10 mouse cellular contexts compared by ENCODE assay signal in the genomic region with DNA sequence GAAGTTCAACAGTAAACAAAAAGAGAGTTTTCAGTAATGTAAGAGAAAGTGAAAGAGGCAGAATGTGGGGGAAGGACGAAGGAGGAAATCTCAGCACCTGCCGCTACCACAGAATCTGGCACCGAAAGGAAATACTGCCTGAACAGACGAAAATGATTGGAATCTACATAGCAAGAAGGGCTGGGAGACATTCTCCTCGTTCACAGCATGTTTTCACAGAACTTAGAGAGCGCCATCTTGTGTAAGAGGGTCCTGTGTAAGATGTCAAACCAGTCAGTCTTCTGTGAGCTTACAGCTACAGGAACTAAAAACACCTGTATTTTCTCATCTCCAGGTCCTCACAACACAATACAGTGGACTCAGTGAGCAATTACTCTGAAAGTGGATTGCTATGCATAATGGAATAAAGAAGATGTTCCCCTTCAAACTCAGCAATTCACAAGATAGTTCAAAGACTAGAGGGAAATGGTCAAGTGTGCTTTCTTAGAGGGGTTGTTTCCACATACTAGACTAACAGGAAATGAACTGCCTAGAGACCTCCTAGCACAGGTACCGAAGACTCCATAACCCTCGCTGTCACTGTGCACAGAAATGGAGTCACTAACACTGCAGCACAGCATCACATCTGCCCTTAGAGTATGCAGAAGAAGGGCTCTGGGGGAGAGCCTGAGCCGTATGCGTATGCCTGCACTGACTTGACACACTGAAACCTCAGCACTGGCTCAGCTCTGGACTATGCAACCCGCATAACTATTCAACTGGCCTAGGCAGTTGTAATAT. TPM values are rescaled to one million over a fixed set of nuclear protein-coding genes. Genes with fewer than 3 reads are reported as not detected.
A peak's percentile ranks its signal among the peaks of the same experiment; 100 is the strongest.
DNase-seq lines count a peak whose midpoint lies in the region; ATAC-seq lines count a peak whose summit lies in the region.
"Had no signal": no experiment of that assay in that cellular context is flagged by ENCODE, and none has a peak within 500 bp of the region (broad histone marks: within the 10 kb centered on the region; RNA-seq: fewer than 3 reads in every experiment).

No protein-coding gene starts in this region.

- H3K4me3 ChIP-seq in kidney, embryonic 15.5 days (replicated peaks): no peak overlapping the region
- H3K4me3 ChIP-seq: forebrain, embryonic 13.5 days had no signal

- 64% methylated on average over 11 of the region's 11 CpGs for WGBS in kidney, embryonic 15.5 days

- ATAC-seq in kidney, embryonic 15.5 days (replicated peaks; ENCODE audit: low FRiP score): no peak
- ATAC-seq in CD4-positive, CD25-positive, alpha-beta regulatory T cell, adult 4 months: peak; percentile 72
- peak; percentile 56 for ATAC-seq in megakaryocyte, adult 5-6 weeks (ENCODE audit: poor library complexity, severe bottlenecking)
- ATAC-seq in monocyte, adult 5-6 weeks (replicated peaks; ENCODE audit: insufficient number of reproducible peaks, low FRiP score, low TSS enrichment, poor library complexity, severe bottlenecking): no peak; the same call in 1 of the 2 replicates
- ATAC-seq: forebrain, embryonic 13.5 days had no signal

- no peaks in the 10 kb centered on the region for H3K9me3 ChIP-seq in kidney, embryonic 15.5 days (replicated peaks)
- H3K9me3 ChIP-seq: forebrain, embryonic 13.5 days had no signal

- no peaks in the 10 kb centered on the region for H3K4me1 ChIP-seq in kidney, embryonic 15.5 days
- H3K4me1 ChIP-seq: forebrain, embryonic 13.5 days had no signal

- no peak overlapping the region for H3K4me2 ChIP-seq in kidney, embryonic 15.5 days
- H3K4me2 ChIP-seq: forebrain, embryonic 13.5 days had no signal

- H3K27ac ChIP-seq in kidney, embryonic 15.5 days: no peak overlapping the region
- H3K27ac ChIP-seq: forebrain, embryonic 13.5 days had no signal

- H3K27me3 ChIP-seq in kidney, embryonic 15.5 days: no peaks in the 10 kb centered on the region
- H3K27me3 ChIP-seq: forebrain, embryonic 13.5 days had no signal

- no peaks in the 10 kb centered on the region for H3K36me3 ChIP-seq in kidney, embryonic 15.5 days

- H3K9ac ChIP-seq in kidney, embryonic 15.5 days: no peak overlapping the region
- H3K9ac ChIP-seq: forebrain, embryonic 13.5 days had no signal

- peak; percentile 22 for DNase-seq in kidney, postnatal 10 days
- DNase-seq in ZHBTc4 (ENCODE audit: low read depth, low spot score): peak; percentile 23
- DNase-seq in ovary, postnatal 14 days (ENCODE audit: low spot score): no peak
- DNase-seq in adrenal gland, postnatal 36 days: no peak
- DNase-seq: kidney, adult 9 months had no signal

RNA-seq across cellular contexts. Expression of gene Vps13a, which starts 7.3 kb away (rescaled TPM):
- 10.1 TPM in 2 replicates for polyA plus RNA-seq in kidney, embryonic 15.5 days (2015; fragmentation: Nextera tagmentation; extraction: Ambion mirVana)
- polyA plus RNA-seq in CD4-positive, CD25-positive, alpha-beta regulatory T cell, adult 4 months (2017; shearing (Covaris generic)): 10 to 100 TPM; 32.7 to 45.3 TPM
- 25.9 and 27.4 TPM in 2 replicates for total RNA-seq in megakaryocyte, adult 5-6 weeks (2015)
- 35.6 and 36.6 TPM in 2 replicates for total RNA-seq in megakaryocyte, adult 5-6 weeks (2017)
- total RNA-seq in monocyte, adult 5-6 weeks (2017): 48.0 to 86.5 TPM (median 52.3 TPM) in 3 replicates
- total RNA-seq in adrenal gland, postnatal 36 days (2021): 10 to 100 TPM; 35.3 to 40.1 TPM

Comparison
In these comparisons a context has a peak if more than half of its experiments do, and no peak if none do; other contexts are left out.
1. DNase-seq: peak in kidney, postnatal 10 days (single experiment) and ZHBTc4 (single experiment); none in ovary, postnatal 14 days (single experiment) and adrenal gland, postnatal 36 days (0 of 2).
2. ATAC-seq: peak in CD4-positive, CD25-positive, alpha-beta regulatory T cell, adult 4 months (single experiment) and megakaryocyte, adult 5-6 weeks (single experiment); none in kidney, embryonic 15.5 days (single experiment) and monocyte, adult 5-6 weeks (single experiment).